Mouse (Mus musculus) right cerebral cortex, adult 18-20 months (tissue): ENCODE measurements around the gene Pacrg.

ENCODE experiments used
- DNase-seq: peaks from one replicate; pipeline ENCODE4 v3.0.0; 2022; ENCODE audit warnings: mixed read lengths

Pacrg gene

GRCm38 (mm10) chr17:10737966-10738365, 102.1 kb downstream of the Pacrg start:
- DNase-seq = no peak

GRCm38 (mm10) chr17:10734733-10735132, 105.4 kb downstream of the Pacrg start:
- DNase-seq = no peak

GRCm38 (mm10) chr17:10732303-10733048, 107.6 kb downstream of the Pacrg start:
- no peak for DNase-seq

GRCm38 (mm10) chr17:10724853-10725252, 115.3 kb downstream of the Pacrg start:
- no peak for DNase-seq

GRCm38 (mm10) chr17:10721562-10721961, 118.5 kb downstream of the Pacrg start:
- DNase-seq = no peak

- no peak for DNase-seq
Measured at GRCm38 (mm10) chr17:10717148-10717547, 123.0 kb downstream of the Pacrg start.

GRCm38 (mm10) chr17:10702781-10703180, 137.3 kb downstream of the Pacrg start:
- DNase-seq = no peak

GRCm38 (mm10) chr17:10698041-10698440, 142.1 kb downstream of the Pacrg start:
- no peak for DNase-seq

- no peak for DNase-seq
Measured at GRCm38 (mm10) chr17:10695421-10695820, 144.7 kb downstream of the Pacrg start.

- DNase-seq = no peak
Measured at GRCm38 (mm10) chr17:10677098-10677497, 163.0 kb downstream of the Pacrg start.

GRCm38 (mm10) chr17:10675536-10675935, 164.6 kb downstream of the Pacrg start:
- no peak for DNase-seq

GRCm38 (mm10) chr17:10675048-10675447, 165.1 kb downstream of the Pacrg start:
- DNase-seq = no peak

GRCm38 (mm10) chr17:10661294-10661693, 178.8 kb downstream of the Pacrg start:
- peak; percentile 18 for DNase-seq

- no peak for DNase-seq
Measured at GRCm38 (mm10) chr17:10643604-10644003, 196.5 kb downstream of the Pacrg start.

- DNase-seq = no peak
Measured at GRCm38 (mm10) chr17:10639816-10640215, 200.3 kb downstream of the Pacrg start.

GRCm38 (mm10) chr17:10635955-10636470, 204.1 kb downstream of the Pacrg start:
- DNase-seq = no peak

- no peak for DNase-seq
Measured at GRCm38 (mm10) chr17:10635470-10635869, 204.6 kb downstream of the Pacrg start.

GRCm38 (mm10) chr17:10635046-10635445, 205.1 kb downstream of the Pacrg start:
- no peak for DNase-seq

GRCm38 (mm10) chr17:10633769-10634168, 206.3 kb downstream of the Pacrg start:
- no peak for DNase-seq

GRCm38 (mm10) chr17:10628240-10628639, 211.9 kb downstream of the Pacrg start:
- no peak for DNase-seq

- DNase-seq = no peak
Measured at GRCm38 (mm10) chr17:10627476-10627875, 212.6 kb downstream of the Pacrg start.

GRCm38 (mm10) chr17:10626299-10627095, 213.6 kb downstream of the Pacrg start:
- DNase-seq = no peak

GRCm38 (mm10) chr17:10624699-10625424, 215.2 kb downstream of the Pacrg start:
- DNase-seq = no peak
